Mouse (Mus musculus) liver, embryonic 16.5 days (tissue): ENCODE measurements at regions not wholly inside any gene's neighbourhood (a gene's known extent, or its start where the extent isn't known, plus 50 kb on each side); places are given as distances from the start of the nearest gene placed in this dataset.

ENCODE experiments used
- ATAC-seq: fragments of 200-750 bp; cut with Nextera tagmentation; 2 replicates; pipeline ENCODE4 v1.8.0; 2017; ENCODE audit warnings: low read depth, mild to moderate bottlenecking, moderate number of reproducible peaks, moderate library complexity
- H3K27ac ChIP-seq: fragments of 300-500 bp; sonication (generic); 2 replicates; pipeline ENCODE4 v1.5.1; 2014; ENCODE audit warnings: mild to moderate bottlenecking, low read length
- H3K27me3 ChIP-seq: fragments of 300-500 bp; sonication (generic); 2 replicates; pipeline ENCODE4 v1.6.1; 2014; ENCODE audit warnings: low read depth, low read length, mixed read lengths; ENCODE audit not compliant: control insufficient read depth, insufficient read depth
- H3K36me3 ChIP-seq: fragments of 300-500 bp; sonication (generic); 2 replicates; pipeline ENCODE4 v1.6.1; 2014; ENCODE audit warnings: mild to moderate bottlenecking; ENCODE audit not compliant: control insufficient read depth, insufficient read depth
- H3K4me1 ChIP-seq: fragments of 300-500 bp; sonication (generic); 2 replicates; pipeline ENCODE4 v1.6.1; 2014; ENCODE audit warnings: low read depth, low read length, mixed read lengths; ENCODE audit not compliant: control insufficient read depth
- H3K4me2 ChIP-seq: fragments of 300-500 bp; sonication (generic); 2 replicates; pipeline ENCODE4 v1.6.1; 2014; ENCODE audit warnings: low read depth, low read length, mixed read lengths
- H3K4me3 ChIP-seq: fragments of 300-500 bp; sonication (generic); 2 replicates; pipeline ENCODE4 v1.5.1; 2014; ENCODE audit warnings: low read depth, mild to moderate bottlenecking, low read length
- H3K9ac ChIP-seq: fragments of 300-500 bp; sonication (generic); 2 replicates; pipeline ENCODE4 v1.6.1; 2014; ENCODE audit warnings: low read depth, low read length
- H3K9me3 ChIP-seq: fragments of 300-500 bp; sonication (generic); replicated peaks from 2 replicates; pipeline ENCODE4 v1.6.1; 2016; ENCODE audit warnings: low read length; ENCODE audit not compliant: control insufficient read depth
- WGBS: fragments of 180-500 bp; shearing (Covaris S2); extraction: QIAGEN DNeasy Blood & Tissue Kit; methylation state at CpG from one replicate; pipeline ENCODE4 v1.1.7; 2014; ENCODE audit not compliant: insufficient replicate concordance; 5-methylcytosine and 5-hydroxymethylcytosine counted together

DNA sequence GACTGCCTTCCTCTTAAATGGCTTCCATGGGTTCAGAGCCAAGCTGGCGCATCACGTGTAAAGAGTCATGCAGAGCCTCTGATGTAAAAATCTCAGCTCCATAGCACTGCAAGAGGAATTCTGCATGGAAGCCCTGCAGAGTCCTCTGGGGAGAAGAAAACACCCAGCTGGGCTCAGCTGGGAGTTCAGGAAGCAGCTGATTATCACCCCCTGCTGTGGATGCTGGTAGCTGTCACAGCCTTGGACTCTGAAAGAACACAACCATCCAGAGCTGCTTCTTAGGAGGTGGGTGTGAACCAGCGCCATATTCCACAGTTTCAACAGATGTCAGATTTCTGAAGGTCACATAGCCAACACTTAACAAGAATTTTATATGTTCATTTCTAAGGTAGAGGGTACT lies 329.2 kb downstream of the Hs3st1 start:
- 54% methylated on average over 3 of the region's 3 CpGs for WGBS

DNA sequence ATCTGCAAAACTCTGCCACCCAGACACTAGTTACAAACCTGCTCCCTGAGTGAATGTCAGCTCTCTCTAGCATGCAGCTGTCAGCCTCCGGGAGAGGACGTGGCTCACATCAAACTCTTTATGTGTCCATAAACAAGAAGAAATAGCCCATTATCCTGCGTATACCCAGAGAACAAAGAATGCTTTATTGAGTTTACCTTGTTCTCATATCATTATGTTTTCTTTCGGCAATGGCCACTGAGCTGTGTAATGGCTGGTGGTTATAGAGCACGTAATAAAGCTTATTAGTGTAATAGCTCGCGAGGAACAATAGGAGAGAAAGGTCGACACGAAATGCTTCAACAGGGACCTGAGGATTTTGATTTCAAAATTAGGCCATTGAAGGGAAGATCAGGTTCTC lies 331.6 kb downstream of the Hs3st1 start:
- Histone ChIP-seq H3K4me1 (no peaks in the 10 kb centered on the region), H3K9ac (no peak overlapping the region), H3K36me3 (no peaks in the 10 kb centered on the region), H3K27me3 (no peaks in the 10 kb centered on the region), H3K9me3 (no peaks in the 10 kb centered on the region), H3K27ac (no peak overlapping the region), H3K4me2 (no peak overlapping the region), H3K4me3 (no peak overlapping the region)
- WGBS, result 76% methylated on average over 9 of the region's 9 CpGs
- ATAC-seq, result no peak

More for the DNA sequence above, 329.2 kb downstream of the Hs3st1 start:
- Histone ChIP-seq H3K4me1 (no peaks in the 10 kb centered on the region), H3K9ac (no peak overlapping the region), H3K27me3 (no peaks in the 10 kb centered on the region), H3K36me3 (no peaks in the 10 kb centered on the region), H3K9me3 (no peaks in the 10 kb centered on the region), H3K27ac (no peak overlapping the region), H3K4me3 (no peak overlapping the region), H3K4me2 (no peak overlapping the region)
- ATAC-seq, result no peak

DNA sequence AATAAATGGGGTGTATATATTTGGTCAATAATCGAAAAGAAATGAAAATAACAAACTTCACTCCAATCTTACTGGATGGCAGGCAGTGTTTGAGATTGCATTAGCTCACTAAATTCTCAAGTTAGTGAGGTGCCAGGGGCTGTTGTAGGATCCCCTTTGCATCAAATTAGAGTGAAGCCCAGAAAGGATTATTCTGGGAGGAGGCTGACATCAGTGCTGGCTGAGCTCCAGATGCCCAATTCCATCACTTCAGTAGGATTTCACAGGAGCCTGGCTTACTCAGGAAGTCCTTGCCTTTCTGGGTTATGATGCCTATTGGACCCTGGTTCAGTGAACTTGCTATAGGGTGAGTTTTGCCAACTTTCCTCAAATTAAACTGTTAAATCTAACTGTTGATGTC lies 336.5 kb downstream of the Hs3st1 start:
- 51% methylated on average over 1 of the region's 1 CpGs for WGBS
- Histone ChIP-seq H3K9me3 (no peaks in the 10 kb centered on the region), H3K36me3 (no peaks in the 10 kb centered on the region), H3K27me3 (no peaks in the 10 kb centered on the region), H3K27ac (no peak overlapping the region), H3K4me1 (no peaks in the 10 kb centered on the region), H3K9ac (no peak overlapping the region), H3K4me3 (no peak overlapping the region), H3K4me2 (no peak overlapping the region)
- no peak for ATAC-seq

DNA sequence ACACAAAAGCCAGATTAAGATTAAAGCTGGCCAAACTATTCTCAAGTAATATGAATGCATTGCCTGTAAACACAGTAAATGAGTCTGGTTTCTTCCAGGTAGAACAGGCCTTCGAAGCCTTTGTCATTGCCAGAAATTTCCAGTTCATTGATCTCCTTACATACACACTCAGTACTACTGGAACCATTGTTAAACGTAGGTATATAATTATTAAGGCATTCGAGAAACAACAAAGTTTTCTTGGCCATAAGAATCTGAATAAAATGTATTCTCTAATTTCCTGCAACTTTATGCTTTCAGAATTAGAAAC lies 337.5 kb downstream of the Hs3st1 start:
- Histone ChIP-seq H3K9me3 (no peaks in the 10 kb centered on the region), H3K4me1 (no peaks in the 10 kb centered on the region), H3K36me3 (no peaks in the 10 kb centered on the region), H3K27ac (no peak overlapping the region), H3K4me3 (no peak overlapping the region), H3K27me3 (no peaks in the 10 kb centered on the region), H3K9ac (no peak overlapping the region), H3K4me2 (no peak overlapping the region)
- WGBS, result 55% methylated on average over 3 of the region's 3 CpGs
- ATAC-seq, result no peak

DNA sequence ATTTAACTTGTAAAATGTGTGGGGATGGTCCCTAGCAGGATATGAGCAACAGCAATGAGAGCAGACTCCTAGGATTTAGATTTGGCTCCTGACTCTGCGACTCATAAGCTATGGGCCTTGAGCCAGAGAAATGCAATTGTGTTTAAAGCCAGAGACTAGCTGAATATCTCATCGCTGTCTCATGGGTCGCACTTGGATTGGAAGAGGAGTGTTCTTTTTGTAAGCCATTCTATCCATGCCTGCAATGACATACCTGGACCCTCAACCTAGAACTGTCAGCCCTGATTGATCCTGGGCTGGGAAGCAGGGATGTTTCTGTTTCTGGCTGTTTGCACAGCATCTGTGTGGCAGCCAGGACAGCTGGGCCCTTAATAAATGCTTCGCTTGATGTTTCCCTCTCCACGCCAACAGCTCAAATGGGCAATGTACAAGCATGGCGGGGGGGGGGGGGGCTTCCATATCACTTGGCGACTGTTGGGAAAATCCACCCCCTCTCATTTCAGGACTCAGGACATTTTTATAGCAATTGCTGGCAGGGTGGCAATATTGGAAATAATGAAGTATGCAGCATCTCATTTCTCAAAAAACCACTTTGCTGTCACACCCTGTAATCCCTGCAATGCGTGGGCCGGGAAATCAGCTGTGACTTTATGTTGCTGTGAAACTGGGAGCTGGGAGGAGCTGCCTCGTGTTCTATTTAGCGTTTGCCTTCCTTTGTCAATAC lies 338.0 kb downstream of the Hs3st1 start:
- no peaks in the 10 kb centered on the region for H3K27me3 ChIP-seq
- H3K27ac ChIP-seq, result no peak overlapping the region
- WGBS, result 66% methylated on average over 11 of the region's 11 CpGs
- no peaks in the 10 kb centered on the region for H3K9me3 ChIP-seq
- no peaks in the 10 kb centered on the region for H3K36me3 ChIP-seq
- no peak for ATAC-seq
- H3K4me1 ChIP-seq, result no peaks in the 10 kb centered on the region
- H3K4me3 ChIP-seq, result no peak overlapping the region
- H3K9ac ChIP-seq, result no peak overlapping the region
- no peak overlapping the region for H3K4me2 ChIP-seq

DNA sequence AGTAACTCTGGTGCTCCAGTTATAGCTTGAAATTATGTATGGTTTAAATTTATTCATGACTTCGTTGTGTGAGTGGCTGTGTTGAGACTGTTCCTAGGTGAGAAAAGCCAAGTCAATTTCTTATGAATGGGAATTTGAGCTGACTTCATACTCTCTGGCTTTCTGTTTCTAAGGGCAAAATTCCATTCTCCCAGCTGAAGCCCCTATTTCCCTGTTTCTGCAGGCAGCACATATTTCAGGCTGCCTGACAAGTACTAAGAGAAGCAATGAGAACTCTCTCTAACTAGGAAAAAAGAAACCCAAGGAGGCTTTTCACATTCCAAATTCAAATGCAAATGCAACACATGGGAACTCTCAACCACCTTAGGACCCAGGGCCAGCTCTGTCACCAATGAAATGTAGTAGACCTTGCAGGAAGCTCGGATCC lies 338.7 kb downstream of the Hs3st1 start:
- no peak overlapping the region for H3K9ac ChIP-seq
- no peaks in the 10 kb centered on the region for H3K36me3 ChIP-seq
- WGBS, result 38% methylated on average over 2 of the region's 2 CpGs
- no peak overlapping the region for H3K27ac ChIP-seq
- H3K4me3 ChIP-seq, result no peak overlapping the region
- no peaks in the 10 kb centered on the region for H3K9me3 ChIP-seq
- H3K4me1 ChIP-seq, result no peaks in the 10 kb centered on the region
- H3K4me2 ChIP-seq, result no peak overlapping the region
- ATAC-seq, result no peak
- H3K27me3 ChIP-seq, result no peaks in the 10 kb centered on the region

DNA sequence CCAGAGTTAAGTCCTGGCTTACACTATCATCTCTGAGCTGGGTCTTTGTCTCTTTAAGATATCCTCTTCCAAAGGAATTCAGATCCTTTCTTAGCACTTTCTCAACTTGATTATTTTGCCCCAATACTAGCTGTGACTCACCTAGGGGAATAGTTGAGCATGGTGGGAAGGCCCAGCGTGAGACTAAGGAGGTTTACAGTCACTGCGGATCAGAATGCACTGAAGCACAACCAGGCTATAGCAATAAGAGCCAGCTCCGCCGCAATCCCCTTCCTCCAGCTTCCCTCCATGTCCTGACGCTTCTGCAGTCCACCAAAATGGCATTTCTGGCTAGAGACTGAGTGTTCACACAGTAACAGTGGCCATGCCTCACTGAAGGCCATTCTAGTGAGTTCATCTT lies 342.5 kb downstream of the Hs3st1 start:
- ATAC-seq, result no peak
- H3K4me1 ChIP-seq, result no peaks in the 10 kb centered on the region
- H3K9ac ChIP-seq, result no peak overlapping the region
- H3K27me3 ChIP-seq, result no peaks in the 10 kb centered on the region
- H3K4me3 ChIP-seq, result no peak overlapping the region
- no peaks in the 10 kb centered on the region for H3K36me3 ChIP-seq
- no peak overlapping the region for H3K4me2 ChIP-seq
- no peak overlapping the region for H3K27ac ChIP-seq
- 60% methylated on average over 5 of the region's 5 CpGs for WGBS
- H3K9me3 ChIP-seq, result no peaks in the 10 kb centered on the region

DNA sequence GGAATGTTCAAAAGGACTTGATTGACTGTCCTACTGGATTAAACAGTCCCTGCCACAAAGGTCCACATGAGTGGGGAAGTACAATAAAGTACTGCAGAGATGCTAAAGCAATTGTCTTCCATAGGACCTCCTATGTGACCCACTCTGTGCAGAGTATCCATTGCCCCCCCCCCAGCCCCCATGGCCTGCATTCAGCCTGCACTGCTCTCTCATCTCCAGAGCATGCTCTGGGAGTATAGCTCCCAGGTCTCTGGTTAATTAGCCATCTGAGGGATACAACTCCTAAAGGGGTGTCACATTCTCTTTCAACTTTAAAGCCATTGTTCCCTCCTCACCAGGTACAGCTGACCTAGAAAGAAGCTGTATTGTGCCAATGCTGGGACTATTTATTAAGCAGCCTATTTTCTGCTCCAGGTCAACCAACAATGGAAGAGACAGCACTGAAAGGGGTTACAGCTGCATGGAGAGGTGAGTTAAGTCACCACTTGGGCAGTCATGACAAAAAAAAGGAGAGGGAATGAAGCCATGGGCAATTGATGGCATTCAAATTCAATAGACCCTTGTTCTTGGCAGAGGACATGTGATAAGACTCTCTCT lies 364.8 kb downstream of the Hs3st1 start:
- H3K27ac ChIP-seq, result no peak overlapping the region
- H3K9me3 ChIP-seq, result no peaks in the 10 kb centered on the region
- H3K36me3 ChIP-seq, result no peaks in the 10 kb centered on the region
- H3K4me3 ChIP-seq, result no peak overlapping the region
- no peak overlapping the region for H3K9ac ChIP-seq
- no peak overlapping the region for H3K4me2 ChIP-seq
- no peaks in the 10 kb centered on the region for H3K27me3 ChIP-seq
- H3K4me1 ChIP-seq, result no peaks in the 10 kb centered on the region
- no peak for ATAC-seq

DNA sequence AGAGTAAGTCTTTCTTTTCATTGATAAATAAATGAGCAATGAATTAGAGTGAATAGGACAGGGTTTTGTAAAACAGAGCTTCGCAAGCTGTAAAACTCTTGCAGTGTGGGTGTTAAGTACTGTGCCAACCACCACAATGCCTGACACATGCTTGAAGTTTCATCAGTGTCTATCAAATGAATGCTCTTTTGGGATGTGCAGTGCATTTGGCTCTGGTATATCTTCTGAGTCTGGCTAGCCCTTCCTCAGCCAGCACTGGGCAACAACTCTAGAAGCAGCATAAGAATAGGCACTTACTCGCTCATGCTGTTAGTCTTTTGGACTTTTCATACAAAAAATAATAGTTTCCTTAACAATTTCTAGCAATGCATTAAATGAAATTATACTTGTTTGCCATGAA lies 370.9 kb downstream of the Hs3st1 start:
- no peaks in the 10 kb centered on the region for H3K27me3 ChIP-seq
- 76% methylated on average over 2 of the region's 2 CpGs for WGBS

More for the DNA sequence above, 370.9 kb downstream of the Hs3st1 start:
- ATAC-seq, result no peak
- no peak overlapping the region for H3K4me2 ChIP-seq
- H3K27ac ChIP-seq, result no peak overlapping the region
- H3K36me3 ChIP-seq, result no peaks in the 10 kb centered on the region
- H3K9ac ChIP-seq, result no peak overlapping the region
- no peaks in the 10 kb centered on the region for H3K4me1 ChIP-seq
- H3K9me3 ChIP-seq, result no peaks in the 10 kb centered on the region
- H3K4me3 ChIP-seq, result no peak overlapping the region
